Mouse (Mus musculus) B cell, adult 2 months (primary cell): ENCODE data around the gene Cachd1.

Experiments
- DNase-seq, 2 experiments: peaks; one replicate each; pipeline ENCODE4 v3.0.0; 2022

Cachd1 gene

GRCm38 (mm10) chr4:100995617-100996016, 219.1 kb downstream of the Cachd1 start:
- DNase-seq: no peak

- no peak for DNase-seq
These were observed 219.7 kb downstream of the Cachd1 start for GRCm38 (mm10) chr4:100996060-100996651.

- peak; percentile 20 to 22 for DNase-seq
These were observed 221.7 kb downstream of the Cachd1 start for GRCm38 (mm10) chr4:100998145-100998544.

GRCm38 (mm10) chr4:100998906-100999305, 222.4 kb downstream of the Cachd1 start:
- no peak for DNase-seq

- no peak for DNase-seq
These were observed 224.1 kb downstream of the Cachd1 start for GRCm38 (mm10) chr4:101000622-101001021.

- no peak for DNase-seq
These were observed 224.6 kb downstream of the Cachd1 start for GRCm38 (mm10) chr4:101001073-101001472.

- DNase-seq: no peak
These were observed 226.5 kb downstream of the Cachd1 start for GRCm38 (mm10) chr4:101002961-101003360.

- DNase-seq: no peak
These were observed 231.9 kb downstream of the Cachd1 start for GRCm38 (mm10) chr4:101008362-101008769.

GRCm38 (mm10) chr4:101009092-101009491, 232.6 kb downstream of the Cachd1 start:
- DNase-seq: no peak

- no peak for DNase-seq
These were observed 241.3 kb downstream of the Cachd1 start for GRCm38 (mm10) chr4:101017806-101018205.

GRCm38 (mm10) chr4:101020596-101020995, 244.1 kb downstream of the Cachd1 start, which contains the start of gene Gm10577:
Gene Gm10577, minus strand, starts transcription at chr4:101020696.
- DNase-seq: no peak

GRCm38 (mm10) chr4:101026566-101026965, 250.1 kb downstream of the Cachd1 start:
- no peak for DNase-seq

- DNase-seq: no peak
These were observed 250.5 kb downstream of the Cachd1 start for GRCm38 (mm10) chr4:101026995-101027394.

- no peak for DNase-seq
These were observed 251.5 kb downstream of the Cachd1 start for GRCm38 (mm10) chr4:101027852-101028411.

- DNase-seq: no peak
These were observed 256.6 kb downstream of the Cachd1 start for GRCm38 (mm10) chr4:101033047-101033446.

GRCm38 (mm10) chr4:101035131-101035530, 258.7 kb downstream of the Cachd1 start:
- DNase-seq: no peak

- DNase-seq: no peak
These were observed 260.7 kb downstream of the Cachd1 start for GRCm38 (mm10) chr4:101037156-101037555.

- no peak for DNase-seq
These were observed 267.2 kb downstream of the Cachd1 start for GRCm38 (mm10) chr4:101043691-101044090.

- DNase-seq: no peak
These were observed 267.7 kb downstream of the Cachd1 start for GRCm38 (mm10) chr4:101044149-101044548.

- no peak for DNase-seq
These were observed 270.1 kb downstream of the Cachd1 start for GRCm38 (mm10) chr4:101046576-101046975.

GRCm38 (mm10) chr4:101062146-101062545, 285.7 kb downstream of the Cachd1 start:
- DNase-seq: no peak

GRCm38 (mm10) chr4:101066401-101066800, 289.9 kb downstream of the Cachd1 start:
- no peak for DNase-seq

- DNase-seq: peak; percentile 8 to 9
These were observed 292.3 kb downstream of the Cachd1 start, which contains the start of gene Raver2 for GRCm38 (mm10) chr4:101068786-101069153. Gene Raver2, plus strand, starts transcription at chr4:101068983.

GRCm38 (mm10) chr4:101069154-101069971, 292.9 kb downstream of the Cachd1 start:
- no peak for DNase-seq
